ENCODE assay signal across 15 mouse cellular contexts in the genomic region with DNA sequence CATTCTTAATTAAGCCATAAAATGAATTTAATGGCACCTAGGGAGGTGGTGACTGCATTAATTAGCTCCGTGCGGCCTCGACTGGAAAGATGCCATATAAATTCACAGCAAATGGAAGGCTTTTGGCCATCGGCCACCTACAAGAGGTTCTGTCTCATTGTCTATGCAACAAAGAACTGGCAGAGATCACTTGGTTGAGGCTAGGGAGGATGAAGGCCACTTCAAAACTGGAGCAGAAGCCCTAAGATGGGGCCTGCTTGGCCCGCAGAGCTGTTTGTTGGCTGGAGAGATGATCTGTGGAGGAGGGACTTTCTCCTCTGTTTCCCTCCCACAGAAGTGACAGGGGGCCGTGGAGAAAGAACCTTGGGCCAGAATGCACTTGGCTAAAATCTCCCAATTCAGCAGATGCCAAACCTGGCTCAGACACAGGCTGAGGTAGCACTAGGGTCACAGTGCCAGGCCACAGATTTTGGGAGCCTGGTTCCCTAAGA.
A peak's percentile ranks its signal among the peaks of the same experiment; 100 is the strongest.
DNase-seq lines count a peak whose midpoint lies in the region; ATAC-seq and TF ChIP-seq lines count a peak whose summit lies in the region.
"Had no signal": no experiment of that assay in that cellular context is flagged by ENCODE, and none has a peak within 500 bp of the region (broad histone marks: within the 10 kb centered on the region; RNA-seq: fewer than 3 reads in every experiment).

No protein-coding gene starts in this region.

- H3K27me3 ChIP-seq in kidney, adult 2 months (replicated peaks; ENCODE audit: control insufficient read depth, insufficient read depth, low read length) = no peaks in the 10 kb centered on the region
- H3K27me3 ChIP-seq: CH12.LX; embryonic facial prominence, embryonic 12.5 days; limb, embryonic 15.5 days; lung, embryonic 15.5 days had no signal

- ATAC-seq in erythroblast, adult 5-6 weeks (replicated peaks; ENCODE audit: low FRiP score, poor library complexity, severe bottlenecking) = no peak
- ATAC-seq: Patski had no signal

- TF ChIP-seq POLR2A in kidney, adult 2 months (IDR thresholded peaks at IDR 0.05; ENCODE audit: low read depth, low read length) = no peak

- 64% methylated on average over 6 of the region's 6 CpGs for WGBS in kidney, adult 2 months

- DNase-seq in kidney, adult 2 months = peak; percentile 55
- no peak for DNase-seq in kidney, postnatal 4 days
- peak; percentile 14 for DNase-seq in Muller cell, postnatal 12 days (ENCODE audit: inconsistent ontology term)
- peak; percentile 84 for DNase-seq in brain, adult 2 months (ENCODE audit: low read depth, low spot score)
- peak; percentile 69 to 82 for DNase-seq in cerebellum, postnatal 14 days
- DNase-seq in embryo, embryonic 10.5 days (ENCODE audit: low spot score) = no peak
- no peak for DNase-seq in right cerebral cortex, postnatal 25 days
- DNase-seq: thymus, adult 2 months had no signal

- H3K36me3 ChIP-seq in kidney, adult 2 months (ENCODE audit: control insufficient read depth, insufficient read depth, low read length) = no peaks in the 10 kb centered on the region
- H3K36me3 ChIP-seq: embryonic facial prominence, embryonic 12.5 days; limb, embryonic 15.5 days; lung, embryonic 15.5 days had no signal

- no peak for TF ChIP-seq CTCF in kidney, adult 2 months (conservative IDR thresholded peaks at IDR 0.05; ENCODE audit: insufficient read depth, insufficient read length, low read depth, low read length)

- peaks cover 10% of the 10 kb centered on the region; the same call in 1 of the 2 replicates for H3K4me1 ChIP-seq in kidney, adult 2 months (ENCODE audit: control insufficient read depth, insufficient read depth, low read length)
- H3K4me1 ChIP-seq: embryonic facial prominence, embryonic 12.5 days; limb, embryonic 15.5 days; lung, embryonic 15.5 days had no signal

- no peak overlapping the region for H3K4me3 ChIP-seq in kidney, adult 2 months (ENCODE audit: insufficient read depth, low read depth, low read length)
- H3K4me3 ChIP-seq: embryonic facial prominence, embryonic 12.5 days; limb, embryonic 15.5 days; lung, embryonic 15.5 days had no signal

- H3K27ac ChIP-seq in kidney, adult 2 months (ENCODE audit: insufficient read depth, low read depth, low read length) = no peak overlapping the region
- H3K27ac ChIP-seq: embryonic facial prominence, embryonic 12.5 days; kidney, postnatal 0 days; limb, embryonic 15.5 days; lung, embryonic 15.5 days had no signal

Comparison
In these comparisons a context has a peak if more than half of its experiments do, and no peak if none do; other contexts are left out.
1. DNase-seq: peak in kidney, adult 2 months (single experiment), Muller cell, postnatal 12 days (single experiment), brain, adult 2 months (single experiment) and cerebellum, postnatal 14 days (2 of 2); none in kidney, postnatal 4 days (0 of 2), embryo, embryonic 10.5 days (single experiment) and right cerebral cortex, postnatal 25 days (single experiment).